Mouse (Mus musculus): ENCODE measurements around the gene Prok2.

- TF ChIP-seq EP300 (IDR thresholded peaks at IDR 0.05; ENCODE audit: low read depth) (no peak), CTCF (IDR thresholded peaks at IDR 0.05; ENCODE audit: low read depth) (no peak)
Observed at GRCm38 (mm10) chr6:99711576-99712101, 14.6 kb downstream of the Prok2 start.
